Mouse (Mus musculus) hindlimb bud, embryonic 11.5 days (tissue): ENCODE results near the gene Slc35e3.
"Not testable (repeated sequence)": the region's sequence is repeated elsewhere in the genome, so short reads cannot be mapped to it uniquely, and the experiment has no call there.

Source experiments
- DNase-seq: peaks from one replicate; pipeline ENCODE4 v3.0.0-alpha.2; 2012; ENCODE audit warnings: low read depth, low spot score; ENCODE audit errors: extremely low spot score

Gene Slc35e3

DNA sequence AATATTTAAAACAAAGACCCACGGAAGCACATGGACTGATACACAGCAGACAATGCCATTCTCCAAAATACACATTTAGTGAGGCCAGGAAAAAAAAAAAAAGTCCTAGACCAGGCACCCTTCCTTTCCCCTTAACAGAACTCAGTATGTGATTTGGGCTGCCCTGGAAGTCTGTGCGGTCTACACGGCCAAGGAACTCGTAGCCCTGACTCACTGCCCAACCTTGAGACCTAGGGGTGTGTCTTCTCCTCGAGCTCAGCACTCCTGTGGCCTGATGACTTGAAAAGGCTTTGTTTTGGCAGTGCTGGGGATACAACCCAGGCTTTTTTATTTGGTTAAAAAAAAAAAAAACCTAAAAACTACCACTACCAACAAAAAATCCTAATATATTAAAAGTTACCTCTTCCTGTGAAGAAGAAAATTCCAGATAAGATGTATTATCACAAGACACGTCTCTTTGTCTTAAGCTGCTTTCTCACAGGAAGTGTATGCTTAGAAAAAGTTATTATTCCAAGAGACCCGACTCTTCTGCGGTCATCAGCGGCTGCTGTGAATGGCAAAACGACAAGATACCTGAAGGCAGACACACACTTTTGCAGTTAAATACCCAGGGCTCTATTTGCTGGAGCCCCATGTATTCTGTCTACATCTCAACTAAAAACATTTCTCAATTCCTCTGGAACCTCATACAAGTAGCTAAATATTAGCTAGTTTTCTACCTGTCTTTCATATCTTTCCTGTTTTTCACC, 11.9 kb downstream of the Slc35e3 start:
- DNase-seq = not testable (repeated sequence)

DNA sequence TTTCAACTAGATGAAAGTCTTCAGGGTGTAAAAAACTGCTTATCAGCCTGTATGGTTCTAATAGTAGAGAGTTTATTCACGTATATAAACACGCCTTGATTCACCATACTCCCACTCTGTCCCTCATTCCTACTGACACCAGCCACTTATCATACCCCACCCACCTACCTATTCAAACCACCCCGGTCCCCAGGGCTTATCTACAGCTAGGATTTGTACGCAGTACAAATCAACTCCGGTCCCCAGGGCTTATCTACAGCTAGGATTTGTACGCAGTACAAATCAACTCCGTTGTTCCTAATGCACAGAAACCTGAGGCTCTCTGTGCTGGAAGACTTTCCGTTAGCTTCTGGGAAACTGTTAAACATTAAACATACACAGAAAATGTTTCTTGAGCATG, 12.5 kb downstream of the Slc35e3 start:
- not testable (repeated sequence) for DNase-seq

DNA sequence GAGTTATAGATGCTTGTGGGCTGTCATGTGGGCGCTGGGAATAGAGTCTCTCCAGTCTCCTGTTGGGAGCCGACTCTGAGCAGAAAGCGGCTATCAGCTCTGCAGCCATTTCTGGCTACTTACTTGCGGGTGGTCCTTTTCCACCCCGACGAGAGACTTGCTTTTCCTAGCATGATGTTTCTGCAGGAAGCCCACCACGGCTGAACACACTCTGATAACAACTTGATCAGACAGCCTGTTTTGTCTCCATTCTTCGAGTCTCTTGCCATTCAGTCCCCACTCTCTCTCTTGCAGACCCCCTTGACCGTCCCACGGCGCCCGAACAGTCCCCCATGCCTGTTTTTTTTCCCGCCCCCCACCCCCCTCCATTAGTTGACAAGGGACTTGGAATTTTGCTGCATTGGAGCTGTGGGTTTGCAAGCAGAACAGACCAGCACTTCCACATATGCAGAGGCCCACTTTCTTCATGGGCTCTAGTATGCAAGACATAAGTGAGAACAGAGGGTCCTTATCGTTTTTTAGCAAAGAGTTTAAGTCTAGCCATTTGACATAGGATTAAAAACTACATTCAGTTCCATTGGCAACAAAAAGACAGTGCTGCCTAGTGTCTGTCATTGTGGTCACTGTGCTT, 13.1 kb downstream of the Slc35e3 start:
- no peak for DNase-seq

GRCm38 (mm10) chr10:117732184-117732583, 14.0 kb downstream of the Slc35e3 start:
- no peak for DNase-seq

DNA sequence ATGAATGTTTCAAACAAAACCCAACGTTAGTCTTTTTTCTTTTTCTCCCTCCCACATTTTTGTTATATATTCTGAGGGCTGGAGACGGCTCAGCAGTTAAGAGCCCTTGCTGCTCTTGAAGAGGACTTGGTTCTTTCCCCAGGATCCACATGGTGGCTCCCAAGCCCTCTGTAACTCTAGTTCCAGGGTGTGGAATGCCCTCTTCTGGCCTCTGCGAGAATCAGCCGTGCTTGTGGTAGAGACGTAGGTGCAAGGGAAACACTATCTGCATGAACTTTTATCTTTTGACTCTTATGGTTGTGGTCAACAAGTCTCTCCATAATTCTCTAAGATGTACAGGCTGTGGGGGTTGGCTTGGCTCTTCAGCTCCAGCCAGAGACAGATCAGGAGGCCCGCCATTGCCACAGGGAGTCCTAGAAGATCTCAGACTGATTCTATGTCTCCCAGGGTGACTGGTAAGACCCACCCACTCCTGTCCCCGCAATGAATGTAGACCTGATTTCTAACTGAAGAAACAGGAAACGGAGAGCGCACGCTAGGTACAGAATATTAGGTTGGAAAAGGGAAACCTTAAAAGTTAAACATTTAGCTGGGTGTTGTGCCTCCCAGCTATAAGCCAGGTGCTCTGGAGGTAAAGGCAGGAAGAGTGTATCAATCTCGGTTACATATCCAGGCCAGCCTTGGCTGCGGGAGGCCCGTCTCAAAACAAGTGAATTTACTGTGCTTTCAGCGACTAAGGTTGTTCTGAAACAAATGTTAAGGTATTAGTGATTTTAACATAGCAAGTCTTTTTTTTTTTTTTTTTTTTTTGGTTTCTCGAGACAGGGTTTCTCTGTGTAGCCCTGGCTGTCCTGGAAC, 14.7 kb downstream of the Slc35e3 start:
- DNase-seq = no peak

- DNase-seq = no peak
Observed at GRCm38 (mm10) chr10:117730637-117731203, 15.4 kb downstream of the Slc35e3 start.

DNA sequence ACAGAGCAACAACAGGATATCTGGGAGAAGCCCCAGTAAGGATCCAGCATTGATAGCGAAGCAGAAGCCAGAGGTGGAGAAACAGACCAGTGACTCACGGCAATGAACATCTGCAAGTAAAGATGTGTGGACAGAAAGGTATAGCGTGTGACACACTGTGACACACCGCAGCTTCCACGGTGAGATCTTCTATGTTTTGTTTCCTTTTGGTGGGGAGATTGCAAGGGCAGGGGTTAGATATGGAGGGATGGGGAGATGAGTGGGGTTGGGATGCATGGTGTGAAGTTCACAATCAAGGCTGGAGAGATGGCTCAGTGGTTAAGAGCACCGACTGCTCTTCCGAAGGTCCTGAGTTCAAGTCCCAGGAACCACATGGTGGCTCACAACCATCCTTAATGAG, 16.0 kb downstream of the Slc35e3 start:
- no peak for DNase-seq

GRCm38 (mm10) chr10:117729139-117729814, 16.9 kb downstream of the Slc35e3 start:
- DNase-seq = no peak

DNA sequence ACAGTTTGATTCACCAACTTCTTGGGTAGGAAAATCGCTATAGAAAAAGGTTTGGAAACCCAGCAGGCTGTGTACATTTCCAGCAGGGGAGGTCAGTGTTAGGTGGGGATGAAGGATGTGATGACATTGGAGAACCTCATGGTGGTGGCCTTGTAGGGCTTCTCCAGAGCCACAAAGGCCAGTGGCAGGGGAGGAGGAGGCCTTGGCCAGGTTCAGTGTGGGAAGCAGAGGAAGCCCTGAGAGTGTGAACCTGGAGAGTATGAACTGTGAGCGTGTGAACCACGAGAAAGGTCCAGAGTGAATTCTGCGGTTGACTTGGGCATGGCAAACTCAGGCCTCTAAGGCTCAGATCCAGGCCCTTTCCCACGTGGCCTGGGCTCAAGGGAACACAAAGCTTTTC, 17.6 kb downstream of the Slc35e3 start:
- no peak for DNase-seq

- no peak for DNase-seq
Observed at GRCm38 (mm10) chr10:117727518-117728110, 18.6 kb downstream of the Slc35e3 start.

DNA sequence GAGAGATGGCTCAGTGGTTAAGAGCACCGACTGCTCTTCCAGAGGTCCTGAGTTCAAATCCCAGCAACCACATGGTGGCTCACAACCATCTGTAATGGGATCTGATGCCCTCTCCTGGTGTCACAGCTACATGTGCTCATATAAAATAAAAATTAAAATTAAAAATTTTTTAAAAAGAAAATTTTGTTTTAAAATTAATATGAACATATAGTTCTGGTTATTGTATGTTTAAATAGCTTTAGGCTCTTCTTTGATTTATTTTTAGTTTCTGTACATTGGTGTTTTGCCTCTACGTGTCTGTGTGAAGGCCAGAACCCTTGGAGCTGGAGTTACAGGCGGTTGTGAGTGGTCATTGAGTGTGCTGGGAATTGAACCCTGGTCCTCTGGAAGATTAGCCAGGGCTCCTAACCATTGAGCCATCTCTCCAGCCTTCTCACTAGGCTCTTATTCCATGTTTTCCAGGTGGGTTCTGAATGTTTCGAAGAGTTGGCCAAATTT, 19.2 kb downstream of the Slc35e3 start:
- no peak for DNase-seq

DNA sequence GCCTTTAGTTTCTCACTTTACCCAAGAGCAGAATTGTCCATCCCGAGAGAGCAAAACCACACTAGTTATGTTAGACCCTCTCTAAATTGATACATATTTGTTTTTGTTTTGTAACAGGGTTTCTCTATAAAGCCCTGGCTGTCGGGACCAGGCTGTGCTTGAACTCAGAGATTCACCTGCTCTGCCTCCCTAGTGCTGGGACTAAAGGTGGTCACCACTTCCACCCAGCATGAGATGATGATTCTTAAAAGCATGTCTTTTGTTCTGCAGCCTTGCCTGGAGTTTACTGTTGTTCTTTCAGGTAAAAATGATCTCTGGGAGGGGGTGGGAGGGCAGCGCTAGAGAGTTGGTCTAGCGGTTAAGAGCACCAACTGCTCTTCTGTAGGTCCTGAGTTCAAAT, 19.8 kb downstream of the Slc35e3 start:
- DNase-seq = no peak

- no peak for DNase-seq
Observed at GRCm38 (mm10) chr10:117725671-117726070, 20.5 kb downstream of the Slc35e3 start.

- DNase-seq = no peak
Observed at GRCm38 (mm10) chr10:117724804-117725361, 21.3 kb downstream of the Slc35e3 start.

DNA sequence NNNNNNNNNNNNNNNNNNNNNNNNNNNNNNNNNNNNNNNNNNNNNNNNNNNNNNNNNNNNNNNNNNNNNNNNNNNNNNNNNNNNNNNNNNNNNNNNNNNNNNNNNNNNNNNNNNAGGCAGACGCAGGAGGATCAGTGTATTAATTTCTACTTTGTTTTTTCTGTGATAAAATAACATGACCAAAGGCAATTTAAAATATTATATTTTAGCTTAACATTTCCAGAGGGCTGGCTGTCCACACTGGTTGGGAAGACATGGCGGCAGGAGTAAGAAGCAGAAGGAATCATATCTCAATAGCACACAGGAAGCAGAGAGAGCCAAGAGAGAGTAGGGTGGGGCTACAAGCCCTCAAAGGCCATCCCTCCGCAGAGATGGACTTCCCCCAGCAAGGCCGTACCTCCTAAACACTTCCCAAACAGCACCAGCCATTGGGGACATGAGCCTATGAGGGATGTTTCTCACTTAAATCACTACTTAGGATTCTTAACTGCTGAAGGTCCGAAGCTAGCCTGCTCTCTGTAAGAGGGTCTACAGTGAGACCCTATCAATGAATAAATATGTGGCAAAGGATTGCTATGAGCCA, 21.9 kb downstream of the Slc35e3 start:
- DNase-seq = no peak

- DNase-seq = no peak
Observed at GRCm38 (mm10) chr10:117718161-117719119, 27.7 kb downstream of the Slc35e3 start.

GRCm38 (mm10) chr10:117717583-117717982, 28.6 kb downstream of the Slc35e3 start:
- DNase-seq = no peak

- no peak for DNase-seq
Observed at GRCm38 (mm10) chr10:117716686-117717085, 29.5 kb downstream of the Slc35e3 start.
